Mouse (Mus musculus) stomach, embryonic 16.5 days (tissue): ENCODE measurements around the gene Prelid1. TPM values are rescaled to one million over a fixed set of nuclear protein-coding genes. Genes with fewer than 3 reads are reported as not detected.
A peak's percentile ranks its signal among the peaks of the same experiment; 100 is the strongest.

Experiments used
- ATAC-seq: fragments of 200-750 bp; cut with Nextera tagmentation; 2 replicates; pipeline ENCODE4 v1.8.0; 2017; ENCODE audit warnings: moderate number of reproducible peaks, moderate TSS enrichment; ENCODE audit not compliant: insufficient read depth, low FRiP score
- H3K27ac ChIP-seq: fragments of 300-500 bp; sonication (generic); 2 replicates; pipeline ENCODE4 v1.5.1; 2014; ENCODE audit warnings: low read length
- H3K27me3 ChIP-seq: fragments of 300-500 bp; sonication (generic); 2 replicates; pipeline ENCODE4 v1.6.1; 2014; ENCODE audit warnings: low read length, control low read depth, mixed read lengths; ENCODE audit not compliant: control insufficient read depth, insufficient read depth
- H3K36me3 ChIP-seq: fragments of 300-500 bp; sonication (generic); 2 replicates; pipeline ENCODE4 v1.6.1; 2014; ENCODE audit warnings: low read length; ENCODE audit not compliant: control insufficient read depth, insufficient read depth
- H3K4me1 ChIP-seq: fragments of 300-500 bp; sonication (generic); 2 replicates; pipeline ENCODE4 v1.6.1; 2014; ENCODE audit warnings: low read length, control low read depth, mixed read lengths; ENCODE audit not compliant: control insufficient read depth, insufficient read depth
- H3K4me2 ChIP-seq: fragments of 300-500 bp; sonication (generic); 2 replicates; pipeline ENCODE4 v1.6.1; 2014; ENCODE audit warnings: low read depth, low read length, mixed read lengths
- H3K4me3 ChIP-seq: fragments of 300-500 bp; sonication (generic); replicated peaks from 2 replicates; pipeline ENCODE4 v1.5.1; 2014; ENCODE audit warnings: mild to moderate bottlenecking, low read length
- H3K9ac ChIP-seq: fragments of 300-500 bp; sonication (generic); 2 replicates; pipeline ENCODE4 v1.6.1; 2014; ENCODE audit warnings: low read length
- H3K9me3 ChIP-seq: fragments of 300-500 bp; sonication (generic); replicated peaks from 2 replicates; pipeline ENCODE4 v1.6.1; 2016; ENCODE audit warnings: low read length, control low read depth; ENCODE audit not compliant: control insufficient read depth
- WGBS: fragments of 180-500 bp; shearing (Covaris S2); extraction: QIAGEN DNeasy Blood & Tissue Kit; methylation state at CpG from one replicate; pipeline ENCODE4 v1.1.7; 2014; 5-methylcytosine and 5-hydroxymethylcytosine counted together
- polyA plus RNA-seq: library from polyadenylated mRNA; unstranded; fragments of >200 nt; fragmentation: Nextera tagmentation; extraction: Ambion mirVana; gene quantifications from 2 replicates; pipeline ENCODE4 v1.2.1, GENCODE M21; 2015

Gene Prelid1
- polyA plus RNA-seq, 1 experiment from 2014 or later: 444 TPM

DNA sequence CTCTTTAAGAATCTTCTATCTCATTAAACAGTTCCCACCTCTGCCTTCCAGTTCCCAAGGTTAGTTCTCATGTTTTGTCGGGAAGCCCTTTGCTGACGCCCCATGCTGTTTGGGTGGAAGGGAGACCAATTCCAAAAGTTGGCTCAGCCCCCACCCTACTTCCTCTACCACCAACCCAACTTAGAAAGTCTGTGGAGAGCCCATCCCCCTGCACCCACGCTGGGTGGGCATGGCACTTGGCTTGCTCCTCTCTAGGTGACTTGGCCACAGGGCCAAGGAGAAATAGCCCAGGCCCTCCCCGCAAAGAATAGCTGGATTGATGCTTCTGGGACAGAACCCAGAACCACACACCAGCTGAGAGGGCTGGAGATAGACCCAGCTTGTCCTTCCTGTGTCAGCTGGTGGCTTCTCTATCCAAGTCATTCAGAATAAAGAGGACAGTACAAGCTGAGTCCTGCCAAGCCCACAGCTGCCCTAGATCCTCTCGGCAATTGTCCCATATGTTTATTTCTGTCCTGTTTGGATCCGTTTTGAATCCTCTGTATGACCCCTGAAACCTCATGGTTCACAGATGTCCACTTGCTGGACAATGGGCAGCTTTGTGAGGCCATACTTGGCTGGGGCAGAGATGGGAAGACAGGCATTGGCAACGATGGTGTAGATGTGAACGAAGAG, 50.8 kb downstream of the Prelid1 start:
- Histone ChIP-seq H3K4me2 (no peak overlapping the region), H3K4me1 (peaks cover 3% of the 10 kb centered on the region; the same call in 1 of the 2 replicates), H3K27me3 (no peaks in the 10 kb centered on the region), H3K4me3 (no peak overlapping the region), H3K36me3 (no peaks in the 10 kb centered on the region), H3K9ac (no peak overlapping the region), H3K9me3 (no peaks in the 10 kb centered on the region), H3K27ac (no peak overlapping the region)
- WGBS: 56% methylated on average over 8 of the region's 8 CpGs
- ATAC-seq: no peak

DNA sequence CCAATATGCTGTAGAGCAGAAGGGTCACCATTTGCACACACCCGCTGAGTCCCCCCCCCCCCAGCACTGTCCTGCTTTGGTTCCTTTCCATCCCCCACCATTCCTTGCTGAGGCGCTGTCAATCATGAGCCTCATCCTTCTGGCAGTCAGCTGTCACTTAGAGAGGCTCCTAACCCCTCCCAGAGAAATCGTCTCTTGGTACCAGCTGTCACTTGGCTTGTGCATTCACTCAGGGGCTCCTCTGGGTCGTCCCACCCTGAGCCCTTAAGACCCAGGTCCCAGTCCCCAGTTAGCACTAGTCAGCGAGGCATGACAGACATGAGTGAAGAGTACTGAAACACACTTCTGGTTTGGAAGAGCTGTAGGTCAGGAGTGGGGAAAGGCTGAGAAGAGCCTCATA, 51.4 kb downstream of the Prelid1 start:
- Histone ChIP-seq H3K9me3 (no peaks in the 10 kb centered on the region), H3K36me3 (no peaks in the 10 kb centered on the region), H3K27ac (no peak overlapping the region), H3K4me3 (no peak overlapping the region), H3K9ac (no peak overlapping the region), H3K27me3 (no peaks in the 10 kb centered on the region), H3K4me1 (peaks cover 3% of the 10 kb centered on the region; the same call in 1 of the 2 replicates), H3K4me2 (no peak overlapping the region)
- ATAC-seq: no peak
- 61% methylated on average over 5 of the region's 5 CpGs for WGBS

GRCm38 (mm10) chr13:55374206-55374924, 54.1 kb downstream of the Prelid1 start:
- WGBS: 52% methylated on average over 6 of the region's 6 CpGs
- Histone ChIP-seq H3K9me3 (no peaks in the 10 kb centered on the region), H3K4me1 (peaks cover 3% of the 10 kb centered on the region; the same call in 1 of the 2 replicates), H3K4me2 (no peak overlapping the region), H3K4me3 (no peak overlapping the region), H3K9ac (0 out of 2 replicates have a peak overlapping the region, but pooled peaks have one; percentile 23), H3K27me3 (peaks cover 8% of the 10 kb centered on the region), H3K27ac (no peak overlapping the region), H3K36me3 (no peaks in the 10 kb centered on the region)
- ATAC-seq: no peak

Other genes with a start within 250 kb of the Prelid1 start
- 22.0 and 31.5 TPM in 2 replicates for gene Uimc1, start 220.2 kb upstream of the Prelid1 start, polyA plus RNA-seq
- gene Zfp346, start 215.2 kb upstream of the Prelid1 start, polyA plus RNA-seq: 14.1 and 15.6 TPM in 2 replicates
- not detected in 2 replicates for gene Gm17617, start 187.0 kb upstream of the Prelid1 start, polyA plus RNA-seq
- 6.8 and 7.8 TPM in 2 replicates for gene Fgfr4, start 167.9 kb upstream of the Prelid1 start, polyA plus RNA-seq
- gene Nsd1, start 110.7 kb upstream of the Prelid1 start, polyA plus RNA-seq: 37.9 and 44.6 TPM in 2 replicates
- 76.2 and 79.2 TPM in 2 replicates for gene Rab24, start 1.4 kb downstream of the Prelid1 start, polyA plus RNA-seq
- 31.8 and 35.5 TPM in 2 replicates for gene Mxd3, start 9.3 kb downstream of the Prelid1 start, polyA plus RNA-seq
- 112 and 113 TPM in 2 replicates for gene Lman2, start 42.3 kb downstream of the Prelid1 start, polyA plus RNA-seq
- 1.00 and 1.6 TPM in 2 replicates for gene Rgs14, start 49.2 kb downstream of the Prelid1 start, polyA plus RNA-seq
- 0.14 and 0.17 TPM in 2 replicates for gene Slc34a1, start 77.7 kb downstream of the Prelid1 start, polyA plus RNA-seq
- gene Pfn3, start 94.7 kb downstream of the Prelid1 start, polyA plus RNA-seq: not detected in 2 replicates
- gene F12, start 106.3 kb downstream of the Prelid1 start, polyA plus RNA-seq: 4.5 and 5.6 TPM in 2 replicates
- gene Grk6, start 124.6 kb downstream of the Prelid1 start, polyA plus RNA-seq: 14.6 TPM in 2 replicates
- gene Prr7, start 143.8 kb downstream of the Prelid1 start, polyA plus RNA-seq: 0.22 and 0.26 TPM in 2 replicates
- gene Dbn1, start 167.6 kb downstream of the Prelid1 start, polyA plus RNA-seq: 111 and 113 TPM in 2 replicates
- gene Pdlim7, start 193.2 kb downstream of the Prelid1 start, polyA plus RNA-seq: 240 and 243 TPM in 2 replicates
- gene Dok3, start 208.8 kb downstream of the Prelid1 start, polyA plus RNA-seq: 4.7 and 4.9 TPM in 2 replicates
- gene Ddx41, start 216.2 kb downstream of the Prelid1 start, polyA plus RNA-seq: 52.5 and 53.4 TPM in 2 replicates